Mouse (Mus musculus) kidney, adult 9 months (tissue): ENCODE data around the gene Dync1i2.

Source experiments
- DNase-seq: peaks from one replicate; pipeline ENCODE4 v3.0.0; 2022

Dync1i2 gene

DNA sequence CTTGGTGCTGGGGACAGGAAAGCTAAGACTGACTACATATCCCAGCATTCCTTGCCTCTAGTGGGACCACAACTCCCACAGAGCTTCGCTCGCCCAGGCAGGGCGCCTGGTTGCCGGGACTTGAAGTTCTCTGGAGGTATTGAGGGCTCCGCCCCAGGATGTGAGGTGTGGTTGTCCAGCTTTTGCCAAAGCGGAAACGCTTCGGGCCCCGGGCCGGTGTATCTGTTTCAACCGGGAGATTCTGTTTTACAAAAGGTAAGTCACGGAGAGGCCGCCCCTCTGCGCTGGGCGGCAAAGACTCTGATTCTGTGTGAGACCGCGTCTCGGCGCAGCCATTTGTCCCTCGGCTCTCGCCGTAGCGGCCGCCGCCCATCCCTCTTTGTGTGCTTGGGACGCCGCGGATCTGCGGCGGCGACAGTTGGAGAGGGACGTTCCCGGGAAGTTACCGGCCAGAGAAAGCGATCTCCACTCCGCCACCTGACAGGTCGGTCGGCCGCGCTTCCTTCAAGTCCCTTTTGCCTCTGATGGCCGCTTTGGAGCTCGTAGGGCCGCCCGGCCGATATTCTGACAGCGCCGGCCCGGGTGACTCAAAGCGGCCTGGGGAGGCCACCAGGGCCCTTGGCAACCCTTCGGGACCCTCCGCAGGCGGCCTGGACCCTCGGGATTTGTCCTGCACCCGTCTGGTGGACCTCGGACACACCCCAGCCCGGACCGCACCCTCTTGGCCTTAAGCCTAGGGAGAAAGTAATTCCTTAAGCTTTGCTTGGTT, at the start of gene Dync1i2:
TSS of gene Dync1i2 (plus strand) at position 116 of the 769 bp plus-strand sequence.
- peak; percentile 97 for DNase-seq

DNA sequence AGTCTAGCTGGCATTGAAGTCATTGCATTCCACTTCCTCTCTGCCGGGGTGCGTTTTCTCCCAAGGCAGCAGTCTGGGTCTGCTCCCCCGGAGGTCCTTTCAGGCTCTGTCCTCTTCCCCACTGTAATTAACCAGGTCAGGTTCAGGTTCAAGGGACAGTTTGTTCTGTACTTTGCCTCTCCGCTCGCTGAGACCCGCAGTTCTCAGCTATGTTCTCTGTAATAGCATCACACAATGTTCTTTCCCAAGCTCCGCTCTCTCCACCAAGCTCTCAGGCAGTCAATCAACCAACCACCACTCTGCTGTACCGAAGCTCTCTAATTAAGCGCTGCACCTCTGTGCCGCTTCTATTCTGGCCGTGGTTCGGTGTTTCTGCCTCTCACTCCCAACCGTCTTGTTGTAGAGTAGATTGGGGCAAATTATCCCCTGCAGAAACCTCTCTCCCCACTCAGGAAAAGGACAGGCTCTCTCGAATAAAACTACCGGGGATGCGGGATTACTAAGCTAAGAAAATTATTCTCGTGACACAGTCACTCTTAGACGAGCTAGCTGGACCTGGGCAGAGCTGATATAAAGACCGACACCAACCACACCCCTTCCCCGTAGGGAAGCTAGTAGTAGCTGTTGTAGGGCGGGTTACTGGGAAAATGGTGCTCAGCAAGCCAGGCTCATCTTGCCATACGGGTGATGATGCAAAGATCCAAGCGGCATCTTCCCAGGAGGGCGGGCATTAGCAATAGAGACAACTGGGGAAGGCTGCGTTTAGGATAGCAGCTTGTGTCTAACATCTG, 48.5 kb upstream of the Dync1i2 start:
- DNase-seq, result peak; percentile 88

DNA sequence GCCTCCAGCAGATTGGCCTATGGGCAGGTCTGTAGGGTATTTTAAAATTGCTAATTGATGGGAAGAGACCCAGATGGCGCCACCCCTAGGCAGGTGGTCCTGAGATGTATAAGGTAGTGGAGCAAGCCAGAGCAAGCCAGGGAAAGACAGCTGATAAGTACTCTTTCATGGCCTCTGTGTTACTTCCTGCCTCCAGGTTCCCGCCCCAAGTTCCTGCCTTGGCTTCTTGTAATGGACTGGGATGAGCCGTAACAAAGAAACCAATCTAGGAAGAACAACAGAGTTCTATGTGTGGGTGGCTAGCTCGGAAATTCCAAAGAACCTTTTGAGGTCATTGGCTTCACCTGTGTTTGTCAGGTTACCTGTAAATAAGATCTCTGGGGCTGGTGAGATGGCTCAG, 44.3 kb upstream of the Dync1i2 start:
- no peak for DNase-seq

DNA sequence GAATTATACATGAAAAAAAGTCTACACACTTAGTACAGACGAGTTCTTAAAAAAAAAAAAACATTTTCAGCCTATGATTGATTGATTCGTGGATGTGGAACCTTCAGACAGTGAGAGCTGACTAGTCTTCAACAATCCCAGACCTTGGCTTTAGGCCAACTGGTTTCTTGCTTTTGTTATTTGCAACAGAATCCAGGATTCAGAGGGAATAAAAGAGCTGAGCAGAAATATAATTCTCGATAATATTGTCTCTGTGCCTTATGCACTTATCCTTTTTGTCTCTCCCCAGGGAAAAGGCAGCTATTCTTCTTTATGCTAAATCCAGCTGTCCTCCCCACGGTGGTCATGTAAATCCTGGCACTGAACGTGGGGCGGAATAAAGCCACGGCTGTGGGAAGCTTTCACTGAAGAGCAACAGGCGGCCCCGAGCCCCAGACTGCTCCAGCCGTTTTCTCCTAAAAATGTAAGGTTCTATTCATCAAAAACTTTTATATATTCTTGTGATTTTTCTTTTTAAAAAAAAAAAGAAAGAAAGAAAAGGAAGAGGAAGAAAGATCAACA, 43.0 kb upstream of the Dync1i2 start:
- no peak for DNase-seq

DNA sequence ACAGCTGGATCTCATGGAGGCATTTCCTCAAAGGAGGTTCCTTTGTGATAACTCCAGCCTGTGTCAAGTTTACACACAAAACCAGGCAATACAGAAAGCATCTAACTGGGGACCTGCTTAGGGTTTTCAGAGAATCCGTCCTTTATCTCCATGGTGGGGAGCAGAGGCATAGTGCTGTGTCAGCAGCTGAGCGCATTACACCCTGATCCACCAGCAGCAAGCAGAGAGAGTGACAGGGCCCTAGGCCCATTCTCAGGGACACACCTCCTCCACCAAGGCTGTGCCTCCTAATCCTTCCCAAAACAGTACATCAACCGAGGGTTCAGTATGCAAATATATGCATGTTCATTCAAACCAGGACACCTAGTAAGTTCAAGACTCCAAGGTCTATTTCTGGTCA, 38.5 kb upstream of the Dync1i2 start:
- no peak for DNase-seq

DNA sequence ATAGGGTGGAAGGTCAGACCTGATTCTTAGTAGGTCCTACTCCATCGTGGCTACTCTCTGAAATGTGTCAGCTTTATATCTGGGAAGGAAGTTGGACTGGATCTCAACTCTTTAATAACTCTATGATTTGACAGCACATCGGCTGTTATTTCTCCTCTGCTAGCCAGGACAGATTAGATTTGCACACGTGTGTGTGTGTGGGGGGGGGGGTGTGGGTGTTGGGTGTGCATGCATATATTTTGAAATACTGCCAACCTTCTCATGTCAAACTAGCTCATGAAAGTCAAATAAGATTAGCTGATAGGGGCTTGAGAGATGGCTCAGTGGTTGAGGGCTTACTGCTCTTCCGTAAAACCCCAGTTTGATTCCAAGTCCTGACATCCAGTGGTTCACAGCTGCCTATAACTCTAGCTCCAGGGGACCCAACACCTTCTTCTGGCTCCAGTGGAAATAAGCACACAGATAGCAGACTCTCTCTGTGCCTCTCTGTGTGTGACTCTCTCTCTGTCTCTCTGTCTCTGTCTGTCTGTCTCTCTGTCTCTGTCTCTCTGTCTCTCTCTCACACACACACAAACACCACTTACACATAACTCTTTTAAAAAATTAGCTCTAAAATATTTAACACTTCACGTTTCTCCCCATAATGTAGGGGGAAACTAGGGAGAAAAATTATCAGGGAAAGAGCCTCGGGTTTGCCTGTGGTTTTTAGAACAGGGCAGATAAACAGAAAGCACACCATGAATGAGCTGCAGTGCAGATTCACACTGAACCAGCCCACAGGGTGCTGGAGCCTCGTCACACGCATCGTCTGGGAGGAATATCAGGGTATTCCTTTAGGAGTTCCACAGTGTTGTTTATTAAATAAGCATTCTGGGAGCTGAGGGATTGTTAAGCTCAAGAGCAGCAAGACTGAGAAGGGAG, 34.9 kb upstream of the Dync1i2 start:
- DNase-seq, result no peak

DNA sequence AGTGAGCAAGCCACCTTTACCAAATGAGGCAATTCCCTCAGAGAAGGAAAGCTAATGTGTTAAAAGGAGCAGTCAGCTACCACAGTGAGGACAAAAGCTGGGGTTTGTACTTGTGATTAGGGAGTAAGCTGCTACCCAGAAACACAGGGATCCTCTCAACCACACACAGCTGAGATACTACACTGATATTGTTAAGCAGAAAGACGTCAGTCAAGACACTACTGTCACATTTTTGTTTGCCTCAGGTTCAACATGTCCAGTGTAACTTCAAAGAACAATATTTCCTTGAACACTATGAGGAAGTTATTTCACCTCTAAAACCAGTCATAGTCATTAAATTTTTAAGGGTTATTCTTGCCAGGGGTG, 34.3 kb upstream of the Dync1i2 start:
- no peak for DNase-seq

DNA sequence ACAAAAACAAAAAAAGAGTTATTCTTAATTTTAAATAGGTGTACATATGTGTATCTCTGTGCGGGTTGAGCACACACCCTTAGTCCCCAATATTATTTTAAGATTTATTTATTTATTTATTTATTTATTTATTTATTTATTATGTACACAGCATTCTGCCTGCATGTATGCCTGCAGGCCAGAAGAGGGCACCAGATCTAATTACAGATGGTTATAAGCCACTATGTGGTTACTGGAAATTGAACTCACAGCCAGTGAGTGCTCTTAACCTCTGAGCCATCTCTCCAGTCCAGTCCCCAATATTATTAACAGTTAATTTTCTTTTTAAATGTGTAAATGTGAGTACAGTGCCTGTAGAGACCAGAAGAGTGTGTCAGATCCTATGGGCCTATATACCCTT, 33.7 kb upstream of the Dync1i2 start:
- no peak for DNase-seq

DNA sequence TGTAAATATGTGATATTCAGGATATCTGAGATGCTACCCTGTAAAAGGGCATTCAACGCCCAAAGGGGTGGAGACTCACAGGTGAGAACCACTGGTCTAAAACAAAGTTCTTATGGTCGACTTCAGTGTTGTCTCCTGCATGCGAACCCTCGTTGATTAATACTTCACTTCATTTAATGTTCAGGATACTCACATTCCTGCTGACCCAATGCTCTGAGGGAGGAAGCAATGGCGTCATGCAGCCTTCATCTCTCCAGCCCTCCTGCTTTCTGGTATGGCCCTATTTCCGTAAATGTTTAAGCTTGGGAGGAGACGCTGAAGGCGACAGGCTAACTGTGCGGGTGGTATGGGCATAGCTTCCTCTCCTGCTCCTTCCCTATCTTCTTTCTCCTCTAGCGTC, 31.8 kb upstream of the Dync1i2 start:
- no peak for DNase-seq

DNA sequence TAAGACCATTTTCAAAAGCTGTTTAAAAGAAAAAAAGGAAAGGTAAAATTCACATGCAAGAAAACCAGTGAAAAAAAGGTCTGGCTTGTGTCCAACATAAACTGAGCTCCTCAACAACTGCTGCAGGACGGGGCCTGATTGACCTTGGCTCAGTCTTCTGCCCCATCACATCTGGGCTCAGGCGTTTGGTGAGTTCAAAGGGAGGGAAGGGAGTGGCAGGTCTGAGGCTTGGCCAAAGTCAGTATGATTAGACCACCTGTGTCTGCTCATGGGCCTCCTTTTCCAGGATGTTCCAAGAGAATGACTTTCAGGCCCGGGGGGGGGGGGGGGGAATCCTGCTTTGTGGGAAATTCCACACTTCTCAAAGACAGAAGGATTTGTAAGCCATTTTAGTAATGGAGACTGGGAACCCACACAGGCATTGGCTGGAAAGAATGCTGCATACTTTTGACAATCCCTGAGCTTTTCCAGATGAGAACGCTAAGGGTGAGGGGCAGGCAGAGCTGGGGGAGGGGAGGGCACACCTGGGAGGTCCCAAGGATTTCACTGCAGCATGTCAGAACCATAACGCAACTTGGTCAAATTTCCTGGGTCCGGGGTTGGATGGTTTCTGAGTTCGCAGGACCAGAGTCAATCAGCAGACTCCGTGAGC, 30.8 kb upstream of the Dync1i2 start:
- DNase-seq, result no peak

DNA sequence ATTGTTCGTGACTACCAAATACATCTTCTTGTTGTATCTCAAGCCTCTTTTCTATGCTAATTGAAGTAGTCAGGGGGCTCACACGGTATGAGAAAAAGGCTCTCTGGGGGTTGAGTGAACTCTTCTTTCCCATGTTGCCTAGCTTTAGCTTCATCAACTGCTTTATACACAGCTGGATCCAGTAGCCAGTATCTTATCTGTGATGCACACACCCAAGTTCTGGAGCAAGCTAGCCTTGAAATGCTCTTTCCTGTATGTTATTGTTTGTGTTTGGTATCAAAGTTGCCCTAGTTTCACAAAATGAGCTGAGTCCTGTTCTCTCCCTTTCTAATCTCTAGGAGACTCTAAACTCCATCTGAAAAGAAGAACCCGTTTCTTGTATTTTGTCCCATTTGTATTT, 23.6 kb upstream of the Dync1i2 start:
- DNase-seq, result no peak

DNA sequence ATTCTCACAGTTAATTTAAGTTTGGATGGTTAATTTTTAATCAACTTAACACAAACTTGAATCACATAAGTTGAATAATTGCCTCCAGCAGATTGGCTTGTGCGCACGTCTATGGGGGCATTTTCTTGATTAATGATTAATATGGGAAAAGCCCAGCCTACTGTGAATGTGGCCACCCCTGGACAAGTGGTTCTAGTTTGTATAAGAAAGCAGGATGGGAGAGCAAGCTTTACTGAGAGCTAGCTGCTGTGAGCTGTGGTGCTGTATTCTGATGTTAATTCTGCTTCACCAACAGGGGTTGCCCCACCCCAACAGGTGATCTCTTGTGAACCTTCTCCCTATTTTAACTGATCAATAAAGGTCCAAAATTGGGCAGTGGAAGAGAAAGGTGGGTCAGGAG, 22.6 kb upstream of the Dync1i2 start:
- peak; percentile 83 for DNase-seq

DNA sequence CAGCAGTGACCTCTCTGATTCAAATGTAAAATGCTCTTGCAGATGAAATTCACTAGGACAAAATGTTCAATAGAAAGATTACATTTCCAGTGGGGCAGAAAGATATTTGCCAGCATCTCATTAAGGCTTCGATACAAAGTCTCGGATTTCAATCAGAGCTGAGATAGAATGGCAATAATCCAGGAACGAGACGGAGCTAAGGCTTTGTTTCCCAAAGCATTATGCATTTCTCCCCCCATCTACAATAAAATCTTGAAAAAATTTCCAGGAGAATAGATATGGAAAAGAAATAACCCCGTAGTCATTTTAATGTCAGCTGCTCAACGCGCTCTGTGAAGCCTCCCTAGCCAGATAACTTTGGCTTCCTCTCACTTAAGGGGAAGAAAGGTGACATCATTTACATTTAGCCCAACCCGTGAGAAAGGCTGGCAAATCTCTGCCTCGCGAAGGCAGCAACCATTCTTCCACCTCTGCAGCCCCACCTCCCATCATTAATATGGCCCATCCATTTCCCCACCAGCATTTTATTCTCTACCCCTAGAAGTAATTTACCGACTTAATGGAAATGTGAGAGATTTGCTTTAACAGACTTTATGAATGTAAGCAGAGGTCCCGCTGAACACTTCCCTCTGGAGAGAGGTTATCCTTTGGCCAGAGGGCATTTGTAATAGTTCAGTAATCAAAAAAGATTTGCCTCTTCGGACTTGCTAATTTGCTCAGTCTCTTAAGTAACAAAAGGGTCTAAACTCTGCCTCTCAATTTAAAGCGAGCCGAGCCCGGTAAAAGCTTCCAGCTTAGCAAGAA, 19.9 kb upstream of the Dync1i2 start:
- peak; percentile 20 for DNase-seq

DNA sequence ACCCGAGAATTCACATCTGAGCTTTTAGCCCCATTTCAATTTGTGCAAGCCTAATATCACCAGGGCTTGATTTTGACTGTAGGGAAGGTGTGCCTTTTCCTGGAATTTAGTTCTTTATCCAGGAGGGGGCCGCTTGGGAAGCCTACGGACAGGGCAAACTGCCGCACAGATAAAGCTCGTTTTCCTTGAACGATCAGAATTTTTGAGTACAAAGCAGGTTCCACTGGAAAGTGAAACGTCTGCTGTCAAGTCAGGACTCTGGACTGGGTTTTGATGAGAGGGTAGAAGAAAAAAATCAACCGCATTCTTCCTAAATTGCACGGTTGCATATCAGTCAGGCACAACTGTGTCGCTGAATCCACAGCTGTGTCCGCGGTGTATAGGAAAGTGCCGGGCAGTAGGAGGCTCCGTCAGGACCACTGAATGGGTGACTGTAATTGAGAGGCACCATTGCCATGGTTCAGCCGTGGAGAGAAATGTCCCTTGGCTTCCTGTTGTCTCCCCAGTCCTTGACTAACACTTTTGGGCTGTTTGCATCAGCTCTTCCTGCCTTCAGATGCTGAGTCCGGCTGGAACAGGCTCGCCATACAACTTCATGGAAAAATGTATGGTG, 19.2 kb upstream of the Dync1i2 start:
- no peak for DNase-seq

DNA sequence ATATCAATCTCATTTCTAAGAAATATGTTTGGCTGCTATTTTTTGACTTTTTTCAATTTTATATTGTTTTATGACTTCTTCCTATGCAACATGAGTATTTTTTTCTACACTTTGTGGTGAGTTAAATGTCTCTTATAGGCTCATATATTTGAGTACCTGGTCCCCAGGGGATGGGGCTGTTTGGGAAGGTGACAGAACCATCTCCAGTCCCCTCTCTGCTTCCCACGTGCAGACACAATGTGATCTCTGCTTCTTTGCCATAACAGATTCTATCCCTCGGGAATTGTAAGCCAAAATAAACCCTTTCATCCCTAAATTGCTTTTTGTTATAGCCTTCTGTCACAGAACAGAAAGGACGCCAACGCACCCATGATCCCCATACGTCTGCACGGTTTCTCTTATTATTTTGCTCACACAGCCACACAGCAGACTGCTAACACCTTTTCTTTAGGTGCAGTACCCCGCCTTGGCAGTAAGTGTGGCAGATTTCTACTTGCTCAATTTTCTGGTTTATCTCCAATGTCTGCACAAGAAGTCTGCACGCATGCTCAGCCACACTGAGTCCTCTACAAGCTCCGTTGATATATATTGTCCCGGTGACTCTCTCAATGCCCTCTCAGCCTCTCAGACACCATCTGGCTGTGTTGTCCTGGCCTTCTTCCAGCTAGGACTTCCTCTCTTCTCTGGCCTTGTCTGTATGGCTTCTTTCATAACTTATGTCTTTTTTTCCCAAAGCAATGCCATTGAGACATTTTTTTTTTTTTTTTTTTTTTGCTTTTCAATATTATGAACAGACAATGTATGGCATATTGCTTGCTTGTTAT, 17.2 kb upstream of the Dync1i2 start:
- no peak for DNase-seq

DNA sequence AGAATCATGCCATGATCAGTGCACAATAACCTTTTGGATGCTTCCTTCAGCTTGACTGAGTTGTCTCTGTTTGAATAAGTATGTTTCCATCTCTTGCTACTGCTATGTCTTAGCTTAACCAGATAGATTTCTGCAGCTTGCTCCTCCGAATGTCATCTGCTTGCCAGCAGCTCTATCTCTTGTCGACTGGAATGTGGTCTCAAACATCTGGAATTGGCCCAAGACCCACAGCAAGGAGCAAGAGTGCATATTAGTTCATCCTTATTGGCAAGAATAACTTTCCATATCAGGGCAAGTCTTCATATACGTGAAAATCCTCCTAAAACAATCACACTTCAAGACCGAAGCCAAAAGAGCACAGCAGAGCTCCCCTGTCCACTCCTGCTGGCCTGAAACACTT, 14.6 kb upstream of the Dync1i2 start:
- DNase-seq, result no peak

DNA sequence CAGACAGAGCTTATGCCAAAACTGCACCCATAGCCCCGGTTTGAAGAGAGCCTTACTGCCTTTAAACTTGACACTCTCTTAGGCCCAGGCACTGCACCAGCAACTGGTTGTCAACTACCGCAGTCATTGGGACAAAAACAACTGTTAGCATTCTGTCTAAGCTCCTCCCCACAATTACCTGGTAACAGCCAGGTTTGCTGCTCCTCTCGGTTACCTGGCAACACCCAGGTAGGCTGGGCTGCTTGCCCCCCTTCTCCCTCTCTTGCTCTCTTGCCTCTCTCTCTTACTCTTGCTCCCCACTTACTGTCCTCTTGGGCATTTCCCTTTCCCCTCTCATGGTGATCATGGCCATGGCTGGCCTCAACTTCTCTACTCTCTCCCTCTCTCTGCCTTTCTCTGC, 12.6 kb upstream of the Dync1i2 start:
- peak; percentile 55 for DNase-seq

DNA sequence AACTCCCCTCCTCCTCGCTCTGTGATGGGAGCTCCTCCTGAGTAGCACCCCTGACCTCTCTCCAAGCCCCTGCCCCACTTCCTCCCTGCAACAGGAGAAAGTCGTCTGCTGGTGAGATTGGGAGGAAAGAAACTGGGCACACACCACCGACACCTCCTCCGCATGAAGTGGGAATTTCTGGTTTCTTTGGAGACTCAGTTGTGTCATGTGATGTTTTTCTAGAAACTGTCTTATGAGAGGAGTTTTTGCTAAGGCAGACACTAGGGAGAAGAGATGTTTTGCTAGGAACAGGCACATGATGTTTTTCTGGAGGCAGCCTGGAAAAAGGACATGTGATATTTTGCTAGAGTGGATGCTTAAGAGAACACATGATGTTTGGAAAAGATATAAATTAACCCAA, 11.0 kb upstream of the Dync1i2 start:
- no peak for DNase-seq

DNA sequence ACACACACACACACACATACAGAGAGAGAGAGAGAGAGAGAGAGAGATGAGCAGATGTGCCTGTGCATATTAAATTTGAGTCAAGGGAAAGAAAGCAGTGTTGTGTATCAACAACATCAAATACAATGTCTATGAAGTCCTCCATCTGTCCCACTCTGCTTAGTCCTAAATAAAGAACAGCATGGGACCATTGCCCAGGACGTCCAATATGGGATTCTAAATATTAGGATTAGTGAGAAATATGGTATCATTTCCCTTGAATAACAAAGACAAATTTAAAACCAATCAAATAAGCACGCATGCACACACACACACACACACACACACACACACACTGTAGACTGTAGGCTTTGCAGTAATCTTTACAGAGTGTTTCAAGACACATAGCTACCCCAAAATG, 9.6 kb upstream of the Dync1i2 start:
- DNase-seq, result no peak

DNA sequence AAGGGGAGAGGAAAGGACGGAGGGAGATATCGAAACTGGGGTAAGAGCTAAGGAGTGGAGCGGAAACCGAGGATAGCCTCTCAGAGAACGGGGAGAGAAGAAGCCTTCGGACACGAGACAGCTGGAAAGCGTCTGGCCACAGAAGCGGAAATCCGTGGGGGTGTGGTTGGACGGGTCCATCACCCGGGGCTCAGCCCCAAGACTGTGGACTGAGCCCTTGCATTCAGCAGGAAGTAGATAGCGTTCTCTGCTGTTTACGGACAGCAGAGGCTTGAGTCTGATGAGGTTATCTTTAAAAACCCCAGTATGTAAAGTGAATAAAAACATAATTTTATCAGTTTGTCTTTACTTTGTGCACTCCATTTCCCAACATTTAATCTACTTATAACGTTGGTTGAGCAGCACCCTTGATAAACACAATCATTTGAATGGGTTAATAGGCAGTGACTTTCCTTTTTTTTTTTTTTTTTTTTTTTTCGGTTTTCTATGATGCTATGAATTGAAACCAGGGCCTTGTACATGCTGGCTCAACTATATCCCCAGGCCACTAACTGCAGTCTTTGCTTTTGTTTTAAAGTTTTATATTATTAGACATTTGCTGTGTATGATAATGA, 7.6 kb upstream of the Dync1i2 start:
- no peak for DNase-seq
